Mouse (Mus musculus) right cerebral cortex, postnatal 25 days (tissue): Measurements from ENCODE around the gene Ebf1.

Source experiments
- DNase-seq: peaks from one replicate; pipeline ENCODE4 v3.0.0; 2022

Gene Ebf1

GRCm38 (mm10) chr11:44705811-44706210, 88.7 kb downstream of the Ebf1 start:
- DNase-seq, result no peak

- DNase-seq, result no peak
These were observed 89.3 kb downstream of the Ebf1 start for GRCm38 (mm10) chr11:44706386-44706785.

GRCm38 (mm10) chr11:44707381-44708289, 90.5 kb downstream of the Ebf1 start:
- no peak for DNase-seq

- no peak for DNase-seq
These were observed 91.2 kb downstream of the Ebf1 start for GRCm38 (mm10) chr11:44708290-44708685.

- DNase-seq, result no peak
These were observed 92.0 kb downstream of the Ebf1 start for GRCm38 (mm10) chr11:44709073-44709618.

- DNase-seq, result no peak
These were observed 92.8 kb downstream of the Ebf1 start for GRCm38 (mm10) chr11:44709869-44710460.

- no peak for DNase-seq
These were observed 93.7 kb downstream of the Ebf1 start for GRCm38 (mm10) chr11:44710861-44711260.

- DNase-seq, result no peak
These were observed 97.1 kb downstream of the Ebf1 start for GRCm38 (mm10) chr11:44714188-44714587.

GRCm38 (mm10) chr11:44715776-44716175, 98.7 kb downstream of the Ebf1 start:
- no peak for DNase-seq

- no peak for DNase-seq
These were observed 99.8 kb downstream of the Ebf1 start for GRCm38 (mm10) chr11:44716928-44717327.

- no peak for DNase-seq
These were observed 100.5 kb downstream of the Ebf1 start for GRCm38 (mm10) chr11:44717636-44718035.

- no peak for DNase-seq
These were observed 104.9 kb downstream of the Ebf1 start for GRCm38 (mm10) chr11:44721976-44722375.

- DNase-seq, result no peak
These were observed 106.9 kb downstream of the Ebf1 start for GRCm38 (mm10) chr11:44723950-44724502.

GRCm38 (mm10) chr11:44725732-44726131, 108.6 kb downstream of the Ebf1 start:
- DNase-seq, result no peak

- no peak for DNase-seq
These were observed 110.3 kb downstream of the Ebf1 start for GRCm38 (mm10) chr11:44727376-44727775.

- no peak for DNase-seq
These were observed 110.7 kb downstream of the Ebf1 start for GRCm38 (mm10) chr11:44727821-44728220.

GRCm38 (mm10) chr11:44728271-44728670, 111.2 kb downstream of the Ebf1 start:
- no peak for DNase-seq

GRCm38 (mm10) chr11:44729931-44730330, 112.8 kb downstream of the Ebf1 start:
- no peak for DNase-seq

- DNase-seq, result no peak
These were observed 114.6 kb downstream of the Ebf1 start for GRCm38 (mm10) chr11:44731763-44732162.

GRCm38 (mm10) chr11:44733276-44733675, 116.2 kb downstream of the Ebf1 start:
- no peak for DNase-seq

- DNase-seq, result no peak
These were observed 120.9 kb downstream of the Ebf1 start for GRCm38 (mm10) chr11:44738046-44738445.

GRCm38 (mm10) chr11:44738820-44739219, 121.7 kb downstream of the Ebf1 start:
- DNase-seq, result no peak

GRCm38 (mm10) chr11:44740278-44741041, 123.3 kb downstream of the Ebf1 start:
- no peak for DNase-seq
